Mouse (Mus musculus): ENCODE data around the gene Slc2a3. TPM values are rescaled to one million over a fixed set of nuclear protein-coding genes. Genes with fewer than 3 reads are reported as not detected.
"Not testable (repeated sequence)": the region's sequence is repeated elsewhere in the genome, so short reads cannot be mapped to it uniquely, and the experiment has no call there.

Slc2a3 gene
- total RNA-seq, 2 experiments from 2014 or later = 124 to 130 TPM

GRCm38 (mm10) chr6:122765298-122765956, 36.0 kb downstream of the Slc2a3 start:
- no peak for DNase-seq (ENCODE audit: low spot score in 2 of 2)

- peak; percentile 73 to 82 for DNase-seq (ENCODE audit: low spot score in 2 of 2)
Observed at GRCm38 (mm10) chr6:122764446-122765297, 36.8 kb downstream of the Slc2a3 start.

- no peak for DNase-seq (ENCODE audit: low spot score in 2 of 2)
Observed at GRCm38 (mm10) chr6:122763844-122764445, 37.5 kb downstream of the Slc2a3 start.

GRCm38 (mm10) chr6:122762952-122763700, 38.3 kb downstream of the Slc2a3 start:
- DNase-seq (ENCODE audit: low spot score in 2 of 2) = no peak

- no peak for DNase-seq (ENCODE audit: low spot score in 2 of 2)
Observed at GRCm38 (mm10) chr6:122762480-122762879, 39.0 kb downstream of the Slc2a3 start.

- no peak for DNase-seq (ENCODE audit: low spot score in 2 of 2)
Observed at GRCm38 (mm10) chr6:122761901-122762300, 39.5 kb downstream of the Slc2a3 start.

GRCm38 (mm10) chr6:122761011-122761599, 40.3 kb downstream of the Slc2a3 start:
- DNase-seq (ENCODE audit: low spot score in 2 of 2) = peak; percentile 78 to 91

GRCm38 (mm10) chr6:122758732-122759131, 42.7 kb downstream of the Slc2a3 start:
- DNase-seq (ENCODE audit: low spot score in 2 of 2) = no peak

- DNase-seq (ENCODE audit: low spot score in 2 of 2) = no peak
Observed at GRCm38 (mm10) chr6:122755913-122756312, 45.5 kb downstream of the Slc2a3 start.

GRCm38 (mm10) chr6:122750579-122750978, 50.9 kb downstream of the Slc2a3 start:
- DNase-seq (ENCODE audit: low spot score in 2 of 2) = no peak

- DNase-seq (ENCODE audit: low spot score in 2 of 2) = no peak
Observed at GRCm38 (mm10) chr6:122744505-122745249, 56.8 kb downstream of the Slc2a3 start.

GRCm38 (mm10) chr6:122743353-122743752, 58.1 kb downstream of the Slc2a3 start:
- no peak for DNase-seq (ENCODE audit: low spot score in 2 of 2)

- DNase-seq (ENCODE audit: low spot score in 2 of 2) = peak; percentile 57 to 68
Observed at GRCm38 (mm10) chr6:122742228-122742899, 59.1 kb downstream of the Slc2a3 start.

- no peak for DNase-seq (ENCODE audit: low spot score in 2 of 2)
Observed at GRCm38 (mm10) chr6:122741460-122742227, 59.8 kb downstream of the Slc2a3 start.

GRCm38 (mm10) chr6:122739952-122740351, 61.5 kb downstream of the Slc2a3 start:
- peak; percentile 61 to 72 for DNase-seq (ENCODE audit: low spot score in 2 of 2)

GRCm38 (mm10) chr6:122719942-122720341, 81.5 kb downstream of the Slc2a3 start:
- peak in 1 of 2 experiments; percentile 50 for DNase-seq (ENCODE audit: low spot score in 2 of 2)

GRCm38 (mm10) chr6:122718224-122718623, 83.2 kb downstream of the Slc2a3 start:
- DNase-seq (ENCODE audit: low spot score in 2 of 2) = not testable (repeated sequence)

- DNase-seq (ENCODE audit: low spot score in 2 of 2) = no peak
Observed at GRCm38 (mm10) chr6:122715886-122716285, 85.6 kb downstream of the Slc2a3 start.

Measured in layer of hippocampus, postnatal 14 days (tissue).